Mouse (Mus musculus) E14TG2a.4 (cell line): ENCODE measurements at regions not wholly inside any gene's neighbourhood (a gene's known extent, or its start where the extent isn't known, plus 50 kb on each side); places are given as distances from the start of the nearest gene placed in this dataset.

Experiments
- CTCF ChIP-seq: conservative IDR thresholded peaks from 2 replicates; pipeline ENCODE4 v1.5.1; 2014; ENCODE audit warnings: low read length
- NANOG ChIP-seq: IDR thresholded peaks from 2 replicates; pipeline ENCODE4 v1.6.1; 2014; ENCODE audit warnings: borderline replicate concordance, low read length, mixed read lengths

GRCm38 (mm10) chr3:140941316-140941715, 270.8 kb downstream of the Pdha2 start:
- TF ChIP-seq CTCF (0 out of 2 replicates have a peak, but pooled peaks have one; percentile 20), NANOG (no peak)
